Mouse (Mus musculus) liver, postnatal 0 days (tissue): ENCODE data around the gene Cd209f.
"Not testable (repeated sequence)": the region's sequence is repeated elsewhere in the genome, so short reads cannot be mapped to it uniquely, and the experiment has no call there.

Source experiments
- CTCF ChIP-seq: sonication (generic); IDR thresholded peaks from 2 replicates; pipeline ENCODE4 v1.5.1; 2016; ENCODE audit warnings: antibody characterized with exemption, low read depth
- EP300 ChIP-seq: IDR thresholded peaks from 2 replicates; pipeline ENCODE4 v1.6.1; 2016; ENCODE audit warnings: antibody characterized with exemption, low read depth, mild to moderate bottlenecking

DNA sequence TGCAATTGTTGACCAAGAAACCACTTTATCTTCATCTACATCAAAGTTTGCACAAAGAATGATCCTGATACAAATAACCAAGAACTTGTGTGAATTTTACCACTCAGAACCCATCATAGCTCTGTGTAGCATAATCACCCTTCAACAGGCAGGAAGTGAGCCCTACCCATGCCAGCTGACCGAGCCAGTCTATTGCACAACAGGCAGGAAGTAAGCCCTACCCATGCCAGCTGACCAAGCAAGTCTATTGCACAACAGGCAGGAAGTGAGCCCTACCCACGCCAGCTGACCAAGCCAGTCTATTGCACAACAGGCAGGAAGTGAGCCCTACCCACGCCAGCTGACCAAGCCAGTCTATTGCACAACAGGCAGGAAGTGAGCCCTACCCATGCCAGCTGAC is 17.1 kb downstream of the Cd209f start:
- not testable (repeated sequence) for TF ChIP-seq CTCF, EP300
